Mouse (Mus musculus): Measurements from ENCODE around the gene Olfr340. TPM values are rescaled to one million over a fixed set of nuclear protein-coding genes. Genes with fewer than 3 reads are reported as not detected.
A peak's percentile ranks its signal among the peaks of the same experiment; 100 is the strongest.
"Not testable (repeated sequence)": the region's sequence is repeated elsewhere in the genome, so short reads cannot be mapped to it uniquely, and the experiment has no call there.

Olfr340 gene
- not detected in 2 replicates for polyA plus RNA-seq (2015; fragmentation: Nextera tagmentation; extraction: Ambion mirVana)

DNA sequence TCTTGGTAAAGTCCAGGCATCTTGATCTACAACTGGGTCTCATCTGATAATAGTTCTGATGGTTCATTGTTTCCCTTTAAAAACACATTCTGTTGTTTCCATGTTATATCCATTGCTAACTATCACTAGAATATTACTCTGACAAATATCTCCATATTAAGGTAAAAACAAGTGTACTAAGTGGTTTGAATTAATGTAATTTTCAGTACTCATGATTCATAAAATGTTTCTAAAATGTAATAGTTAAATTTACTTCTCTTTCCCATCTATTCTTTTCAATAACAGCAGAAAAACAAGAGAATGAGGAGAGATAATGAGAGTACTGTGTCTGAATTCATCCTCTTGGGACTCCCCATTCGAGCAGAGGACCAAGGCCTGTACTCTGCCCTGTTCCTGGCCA, at the start of gene Olfr340:
TSS of gene Olfr340 (plus strand) at position 301 of the 400 bp plus-strand sequence.
- Histone ChIP-seq H3K27me3 (replicated peaks; ENCODE audit: insufficient read depth, low read length) (no peaks in the 10 kb centered on the region), H3K27ac (ENCODE audit: low read length) (no peak within 1 kb of the TSS), H3K9me3 (ENCODE audit: low read length) (no peaks in the 10 kb centered on the region), H3K4me1 (ENCODE audit: insufficient read depth, low read depth, low read length) (no peaks in the 10 kb centered on the region), H3K9ac (replicated peaks; ENCODE audit: low read depth) (no peak within 1 kb of the TSS), H3K4me2 (replicated peaks; ENCODE audit: low read depth, low read length) (no peak within 1 kb of the TSS), H3K36me3 (ENCODE audit: insufficient read depth, low read length) (no peaks in the 10 kb centered on the region), H3K4me3 (ENCODE audit: low read depth, low read length) (no peak within 1 kb of the TSS)
- 46% methylated on average over 1 of the region's 1 CpGs for WGBS
- TF ChIP-seq CTCF (IDR thresholded peaks at IDR 0.05) (no peak), EP300 (IDR thresholded peaks at IDR 0.05) (no peak)
- no peak for ATAC-seq
- peak; percentile 2 for DNase-seq (ENCODE audit: low spot score)

GRCm38 (mm10) chr2:36415174-36415573, 37.2 kb upstream of the Olfr340 start:
- not testable (repeated sequence) for H3K9me3 ChIP-seq (ENCODE audit: low read length); H3K9ac ChIP-seq (replicated peaks; ENCODE audit: low read depth); H3K36me3 ChIP-seq (ENCODE audit: insufficient read depth, low read length); H3K4me1 ChIP-seq (ENCODE audit: insufficient read depth, low read depth, low read length); H3K4me3 ChIP-seq (ENCODE audit: low read depth, low read length); ATAC-seq; H3K27ac ChIP-seq (ENCODE audit: low read length); H3K27me3 ChIP-seq (replicated peaks; ENCODE audit: insufficient read depth, low read length); DNase-seq (ENCODE audit: low spot score); H3K4me2 ChIP-seq (replicated peaks; ENCODE audit: low read depth, low read length)
- 79% methylated on average over 3 of the region's 3 CpGs for WGBS

- 88% methylated on average over 7 of the region's 7 CpGs for WGBS
- H3K9ac ChIP-seq (replicated peaks; ENCODE audit: low read depth); ATAC-seq; H3K36me3 ChIP-seq (ENCODE audit: insufficient read depth, low read length); H3K4me3 ChIP-seq (ENCODE audit: low read depth, low read length); H3K4me2 ChIP-seq (replicated peaks; ENCODE audit: low read depth, low read length); H3K4me1 ChIP-seq (ENCODE audit: insufficient read depth, low read depth, low read length); H3K27me3 ChIP-seq (replicated peaks; ENCODE audit: insufficient read depth, low read length); H3K27ac ChIP-seq (ENCODE audit: low read length); DNase-seq (ENCODE audit: low spot score); H3K9me3 ChIP-seq (ENCODE audit: low read length): not testable (repeated sequence)
Observed at GRCm38 (mm10) chr2:36415591-36415990, 36.8 kb upstream of the Olfr340 start.

DNA sequence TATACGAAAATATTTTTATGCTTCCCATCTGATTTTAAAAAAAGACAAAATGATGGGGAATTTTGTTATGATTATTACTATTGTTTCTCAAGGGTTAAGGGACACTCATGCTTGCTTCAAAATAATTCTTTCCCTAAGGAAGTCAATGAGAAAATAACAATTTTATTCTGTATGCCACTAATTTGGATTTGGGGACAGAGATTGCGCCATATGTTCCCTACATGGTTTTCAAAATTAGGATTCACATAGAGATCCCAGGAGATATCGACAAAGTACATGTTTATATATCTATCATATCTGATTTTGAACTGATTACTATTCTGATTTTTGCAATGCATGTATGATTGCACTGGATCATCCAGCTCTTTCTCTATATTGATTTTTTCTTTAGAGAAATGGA, 33.7 kb upstream of the Olfr340 start, which contains the start of gene Olfr339:
TSS of gene Olfr339 (plus strand) at position 301 of the 400 bp plus-strand sequence.
- TF ChIP-seq EP300 (IDR thresholded peaks at IDR 0.05): no peak
- TF ChIP-seq CTCF (IDR thresholded peaks at IDR 0.05): no peak
- no peak within 1 kb of the TSS for H3K27ac ChIP-seq (ENCODE audit: low read length)
- no peaks in the 10 kb centered on the region for H3K36me3 ChIP-seq (ENCODE audit: insufficient read depth, low read length)
- no peaks in the 10 kb centered on the region for H3K9me3 ChIP-seq (ENCODE audit: low read length)
- DNase-seq (ENCODE audit: low spot score) (no peak), ATAC-seq (no peak)
- H3K27me3 ChIP-seq (replicated peaks; ENCODE audit: insufficient read depth, low read length): no peaks in the 10 kb centered on the region
- WGBS: 80% methylated on average over 3 of the region's 3 CpGs
- H3K4me1 ChIP-seq (ENCODE audit: insufficient read depth, low read depth, low read length): no peaks in the 10 kb centered on the region
- H3K9ac ChIP-seq (replicated peaks; ENCODE audit: low read depth): no peak within 1 kb of the TSS
- no peak within 1 kb of the TSS for H3K4me2 ChIP-seq (replicated peaks; ENCODE audit: low read depth, low read length)
- no peak within 1 kb of the TSS for H3K4me3 ChIP-seq (ENCODE audit: low read depth, low read length)

DNA sequence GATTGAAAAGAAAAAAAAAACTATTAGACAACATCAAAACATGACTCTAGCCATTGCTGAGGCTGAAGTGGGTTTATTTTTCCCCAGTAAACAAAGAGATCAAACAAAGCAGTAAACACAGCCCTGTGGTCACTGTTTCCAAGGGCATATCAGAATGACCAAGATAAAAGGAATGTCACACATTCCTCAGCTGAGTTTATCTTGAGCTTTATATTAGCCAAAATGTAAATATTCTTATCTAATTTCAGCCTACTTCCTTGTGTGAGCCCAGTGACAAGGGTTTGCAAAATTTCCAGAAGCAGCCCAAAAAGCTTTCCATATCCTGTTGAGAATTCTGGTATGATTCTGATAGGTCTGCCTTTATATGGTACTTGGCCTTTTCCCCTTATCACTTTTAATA, 21.2 kb downstream of the Olfr340 start:
- H3K9me3 ChIP-seq (ENCODE audit: low read length): no peaks in the 10 kb centered on the region
- DNase-seq (ENCODE audit: low spot score): no peak
- H3K27me3 ChIP-seq (replicated peaks; ENCODE audit: insufficient read depth, low read length): no peaks in the 10 kb centered on the region
- no peaks in the 10 kb centered on the region for H3K4me1 ChIP-seq (ENCODE audit: insufficient read depth, low read depth, low read length)
- H3K4me3 ChIP-seq (ENCODE audit: low read depth, low read length): no peak overlapping the region
- H3K36me3 ChIP-seq (ENCODE audit: insufficient read depth, low read length): no peaks in the 10 kb centered on the region
- no peak for ATAC-seq
- TF ChIP-seq CTCF (IDR thresholded peaks at IDR 0.05) (no peak), EP300 (IDR thresholded peaks at IDR 0.05) (no peak)
- H3K9ac ChIP-seq (replicated peaks; ENCODE audit: low read depth): no peak overlapping the region
- no peak overlapping the region for H3K4me2 ChIP-seq (replicated peaks; ENCODE audit: low read depth, low read length)
- no peak overlapping the region for H3K27ac ChIP-seq (ENCODE audit: low read length)

DNA sequence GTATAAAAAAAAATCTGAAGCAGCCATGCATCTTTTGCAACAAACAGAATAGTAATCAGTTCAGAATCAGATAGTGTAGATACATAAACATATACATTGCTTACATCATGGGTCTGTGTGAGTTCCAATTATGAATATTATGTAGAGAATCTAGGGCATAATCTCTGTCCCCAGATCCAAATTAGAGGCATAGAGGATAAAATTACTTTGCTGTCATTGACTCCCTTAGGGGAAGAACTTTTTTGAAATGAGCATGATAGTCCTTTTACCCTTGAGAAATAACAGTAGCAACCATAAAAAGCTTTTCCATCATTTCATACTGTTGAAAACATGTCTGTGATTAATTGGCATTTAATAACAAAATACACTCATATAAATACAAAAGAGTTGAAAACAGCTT, 30.0 kb downstream of the Olfr340 start, which contains the start of gene Olfr341:
TSS of gene Olfr341 (minus strand) at position 101 of the 400 bp plus-strand sequence.
- Histone ChIP-seq H3K4me1 (ENCODE audit: insufficient read depth, low read depth, low read length) (no peaks in the 10 kb centered on the region), H3K27ac (ENCODE audit: low read length) (no peak within 1 kb of the TSS), H3K9ac (replicated peaks; ENCODE audit: low read depth) (no peak within 1 kb of the TSS), H3K36me3 (ENCODE audit: insufficient read depth, low read length) (no peaks in the 10 kb centered on the region), H3K9me3 (ENCODE audit: low read length) (no peaks in the 10 kb centered on the region), H3K27me3 (replicated peaks; ENCODE audit: insufficient read depth, low read length) (no peaks in the 10 kb centered on the region), H3K4me2 (replicated peaks; ENCODE audit: low read depth, low read length) (no peak within 1 kb of the TSS), H3K4me3 (ENCODE audit: low read depth, low read length) (no peak within 1 kb of the TSS)
- no peak for ATAC-seq
- DNase-seq (ENCODE audit: low spot score): no peak
- no peak for TF ChIP-seq CTCF (IDR thresholded peaks at IDR 0.05)
- no peak for TF ChIP-seq EP300 (IDR thresholded peaks at IDR 0.05)

Other genes starting within 250 kb of the Olfr340 start
- gene Ptgs1, start 222.2 kb upstream of the Olfr340 start, polyA plus RNA-seq (2015; fragmentation: Nextera tagmentation; extraction: Ambion mirVana): 111 and 116 TPM in 2 replicates
- not detected in 2 replicates for gene Olfr338, start 79.1 kb upstream of the Olfr340 start, polyA plus RNA-seq (2015; fragmentation: Nextera tagmentation; extraction: Ambion mirVana)
- not detected in 2 replicates for gene Olfr339, start 33.6 kb upstream of the Olfr340 start, polyA plus RNA-seq (2015; fragmentation: Nextera tagmentation; extraction: Ambion mirVana)
- not detected in 2 replicates for gene Olfr341, start 29.9 kb downstream of the Olfr340 start, polyA plus RNA-seq (2015; fragmentation: Nextera tagmentation; extraction: Ambion mirVana)
- not detected in 2 replicates for gene Olfr342, start 72.4 kb downstream of the Olfr340 start, polyA plus RNA-seq (2015; fragmentation: Nextera tagmentation; extraction: Ambion mirVana)
- gene Olfr344, start 114.1 kb downstream of the Olfr340 start, polyA plus RNA-seq (2015; fragmentation: Nextera tagmentation; extraction: Ambion mirVana): not detected in 2 replicates
- gene Olfr345, start 187.5 kb downstream of the Olfr340 start, polyA plus RNA-seq (2015; fragmentation: Nextera tagmentation; extraction: Ambion mirVana): not detected in 2 replicates
- gene Olfr346, start 233.2 kb downstream of the Olfr340 start, polyA plus RNA-seq (2015; fragmentation: Nextera tagmentation; extraction: Ambion mirVana): not detected in 2 replicates

Data from lung, postnatal 0 days (tissue).